Mouse (Mus musculus) embryonic facial prominence, embryonic 10.5 days (tissue): ENCODE measurements around the gene Clhc1. TPM values are rescaled to one million over a fixed set of nuclear protein-coding genes. Genes with fewer than 3 reads are reported as not detected.
"Not testable (repeated sequence)": the region's sequence is repeated elsewhere in the genome, so short reads cannot be mapped to it uniquely, and the experiment has no call there.

Source experiments
- DNase-seq: peaks from one replicate; pipeline ENCODE4 v3.0.0-alpha.2; 2017; ENCODE audit warnings: low spot score
- H3K27ac ChIP-seq: fragments of 300-500 bp; sonication (generic); replicated peaks from 2 replicates; pipeline ENCODE4 v1.5.1; 2016; ENCODE audit warnings: mild to moderate bottlenecking
- H3K27me3 ChIP-seq: fragments of 300-500 bp; sonication (generic); replicated peaks from 2 replicates; pipeline ENCODE4 v1.6.1; 2016; ENCODE audit warnings: low read depth, mild to moderate bottlenecking; ENCODE audit not compliant: poor library complexity, severe bottlenecking
- H3K36me3 ChIP-seq: fragments of 300-500 bp; sonication (generic); replicated peaks from 2 replicates; pipeline ENCODE4 v1.6.1; 2016; ENCODE audit warnings: mild to moderate bottlenecking, moderate library complexity
- H3K4me1 ChIP-seq: fragments of 300-500 bp; sonication (generic); 2 replicates; pipeline ENCODE4 v1.6.1; 2016
- H3K4me3 ChIP-seq: fragments of 300-500 bp; sonication (generic); 2 replicates; pipeline ENCODE4 v1.5.1; 2016; ENCODE audit warnings: mild to moderate bottlenecking, moderate library complexity
- H3K9me3 ChIP-seq: fragments of 300-500 bp; sonication (generic); 2 replicates; pipeline ENCODE4 v1.6.1; 2016; ENCODE audit warnings: mild to moderate bottlenecking
- WGBS: fragments of 180-500 bp; shearing (Covaris S2); methylation state at CpG from one replicate; pipeline ENCODE4 v1.1.7; 2016; 5-methylcytosine and 5-hydroxymethylcytosine counted together
- polyA plus RNA-seq: library from polyadenylated mRNA; unstranded; fragments of >200 nt; fragmentation: Nextera tagmentation; extraction: Ambion mirVana; gene quantifications from 2 replicates; pipeline ENCODE4 v1.2.1, GENCODE M21; 2016

The Clhc1 gene
- polyA plus RNA-seq, 1 experiment from 2014 or later, result 0.25 TPM

GRCm38 (mm10) chr11:29545150-29545752 is 2.5 kb upstream of the Clhc1 start:
- 88% methylated on average over 4 of the region's 4 CpGs for WGBS
- not testable (repeated sequence) for H3K9me3 ChIP-seq, H3K4me3 ChIP-seq, DNase-seq, H3K27me3 ChIP-seq, H3K27ac ChIP-seq
- Histone ChIP-seq H3K4me1 (peaks cover 13% of the 10 kb centered on the region), H3K36me3 (peaks cover 67% of the 10 kb centered on the region)

GRCm38 (mm10) chr11:29546297-29546696 is 1.5 kb upstream of the Clhc1 start:
- not testable (repeated sequence) for DNase-seq, H3K9me3 ChIP-seq, H3K27me3 ChIP-seq
- H3K4me3 ChIP-seq, result peak overlapping the region; percentile 82
- peaks cover 57% of the 10 kb centered on the region for H3K36me3 ChIP-seq
- H3K4me1 ChIP-seq, result peaks cover 13% of the 10 kb centered on the region
- peak overlapping the region; percentile 94; the same call in 1 of the 2 replicates for H3K27ac ChIP-seq
- WGBS, result 94% methylated on average over 2 of the region's 2 CpGs

GRCm38 (mm10) chr11:29546762-29547161 is 988 bp upstream of the Clhc1 start:
- 29% methylated on average over 2 of the region's 2 CpGs for WGBS
- no peak for DNase-seq
- Histone ChIP-seq H3K36me3 (peaks cover 52% of the 10 kb centered on the region), H3K4me1 (peaks cover 13% of the 10 kb centered on the region), H3K4me3 (peak overlapping the region; percentile 82), H3K9me3 (no peaks in the 10 kb centered on the region), H3K27me3 (no peaks in the 10 kb centered on the region), H3K27ac (peak overlapping the region; percentile 94)

- H3K27ac ChIP-seq, result peak overlapping the region; percentile 94
- H3K36me3 ChIP-seq, result peaks cover 47% of the 10 kb centered on the region
- no peak for DNase-seq
- no peaks in the 10 kb centered on the region for H3K27me3 ChIP-seq
- H3K4me3 ChIP-seq, result peak overlapping the region; percentile 82
- under 1% methylated on average over 27 of the region's 27 CpGs for WGBS
- peaks cover 13% of the 10 kb centered on the region for H3K4me1 ChIP-seq
- H3K9me3 ChIP-seq, result no peaks in the 10 kb centered on the region
These were observed 450 bp upstream of the Clhc1 start for GRCm38 (mm10) chr11:29547249-29547751.

GRCm38 (mm10) chr11:29548504-29549424 is 1.0 kb downstream of the Clhc1 start:
- H3K4me3 ChIP-seq, result peak overlapping the region; percentile 82
- H3K9me3 ChIP-seq, result no peaks in the 10 kb centered on the region
- peaks cover 13% of the 10 kb centered on the region for H3K4me1 ChIP-seq
- H3K36me3 ChIP-seq, result peaks cover 32% of the 10 kb centered on the region
- H3K27ac ChIP-seq, result peak overlapping the region; percentile 94
- no peak for DNase-seq
- no peaks in the 10 kb centered on the region for H3K27me3 ChIP-seq
- 27% methylated on average over 23 of the region's 23 CpGs for WGBS

- Histone ChIP-seq H3K36me3 (peaks cover 26% of the 10 kb centered on the region), H3K27me3 (no peaks in the 10 kb centered on the region), H3K4me3 (no peak overlapping the region), H3K9me3 (no peaks in the 10 kb centered on the region), H3K27ac (no peak overlapping the region), H3K4me1 (peaks cover 13% of the 10 kb centered on the region)
- WGBS, result 98% methylated on average over 1 of the region's 1 CpGs
- DNase-seq, result no peak
These were observed 1.7 kb downstream of the Clhc1 start for GRCm38 (mm10) chr11:29549425-29549778.

GRCm38 (mm10) chr11:29560452-29560851 is 12.7 kb downstream of the Clhc1 start:
- no peak overlapping the region for H3K27ac ChIP-seq
- no peaks in the 10 kb centered on the region for H3K36me3 ChIP-seq
- H3K9me3 ChIP-seq, result no peaks in the 10 kb centered on the region
- no peaks in the 10 kb centered on the region for H3K4me1 ChIP-seq
- no peak for DNase-seq
- no peak overlapping the region for H3K4me3 ChIP-seq
- 90% methylated on average over 9 of the region's 9 CpGs for WGBS
- H3K27me3 ChIP-seq, result no peaks in the 10 kb centered on the region

GRCm38 (mm10) chr11:29560990-29561389 is 13.2 kb downstream of the Clhc1 start:
- H3K9me3 ChIP-seq, result no peaks in the 10 kb centered on the region
- no peaks in the 10 kb centered on the region for H3K4me1 ChIP-seq
- no peaks in the 10 kb centered on the region for H3K27me3 ChIP-seq
- no peaks in the 10 kb centered on the region for H3K36me3 ChIP-seq
- H3K4me3 ChIP-seq, result no peak overlapping the region
- 85% methylated on average over 3 of the region's 3 CpGs for WGBS
- DNase-seq, result no peak
- H3K27ac ChIP-seq, result no peak overlapping the region

GRCm38 (mm10) chr11:29563406-29563805 is 15.7 kb downstream of the Clhc1 start:
- H3K9me3 ChIP-seq, result no peaks in the 10 kb centered on the region
- H3K4me1 ChIP-seq, result no peaks in the 10 kb centered on the region
- DNase-seq, result no peak
- no peaks in the 10 kb centered on the region for H3K36me3 ChIP-seq
- no peak overlapping the region for H3K4me3 ChIP-seq
- WGBS, result 87% methylated on average over 2 of the region's 2 CpGs
- H3K27me3 ChIP-seq, result no peaks in the 10 kb centered on the region
- no peak overlapping the region for H3K27ac ChIP-seq

GRCm38 (mm10) chr11:29571536-29571935 is 23.8 kb downstream of the Clhc1 start:
- Histone ChIP-seq H3K36me3 (no peaks in the 10 kb centered on the region), H3K27ac (no peak overlapping the region), H3K27me3 (no peaks in the 10 kb centered on the region), H3K4me1 (no peaks in the 10 kb centered on the region), H3K4me3 (no peak overlapping the region), H3K9me3 (no peaks in the 10 kb centered on the region)
- WGBS, result 60% methylated on average over 3 of the region's 3 CpGs
- DNase-seq, result no peak

GRCm38 (mm10) chr11:29572656-29573055 is 24.9 kb downstream of the Clhc1 start:
- no peaks in the 10 kb centered on the region for H3K27me3 ChIP-seq
- WGBS, result 79% methylated on average over 2 of the region's 2 CpGs
- H3K36me3 ChIP-seq, result no peaks in the 10 kb centered on the region
- H3K4me1 ChIP-seq, result no peaks in the 10 kb centered on the region
- H3K4me3 ChIP-seq, result no peak overlapping the region
- H3K9me3 ChIP-seq, result no peaks in the 10 kb centered on the region
- no peak for DNase-seq
- H3K27ac ChIP-seq, result no peak overlapping the region

GRCm38 (mm10) chr11:29579610-29580009 is 31.9 kb downstream of the Clhc1 start:
- Histone ChIP-seq H3K36me3 (no peaks in the 10 kb centered on the region), H3K27me3 (no peaks in the 10 kb centered on the region), H3K27ac (no peak overlapping the region), H3K4me1 (no peaks in the 10 kb centered on the region), H3K4me3 (no peak overlapping the region), H3K9me3 (0 out of 2 replicates have a peak, but pooled peaks cover 6% of the 10 kb centered on the region)
- DNase-seq, result no peak

GRCm38 (mm10) chr11:29595217-29595616 is 47.5 kb downstream of the Clhc1 start:
- Histone ChIP-seq H3K9me3 (no peaks in the 10 kb centered on the region), H3K4me3 (no peak overlapping the region), H3K36me3 (no peaks in the 10 kb centered on the region), H3K4me1 (no peaks in the 10 kb centered on the region), H3K27ac (no peak overlapping the region), H3K27me3 (no peaks in the 10 kb centered on the region)
- DNase-seq, result no peak
